Mouse (Mus musculus) A20 (cell line): Measurements from ENCODE around the gene Clrn1.

ENCODE experiments used
- DNase-seq: peaks from one replicate; pipeline ENCODE4 v3.0.0-alpha.2; 2011; ENCODE audit warnings: low read depth, low spot score

Gene Clrn1

DNA sequence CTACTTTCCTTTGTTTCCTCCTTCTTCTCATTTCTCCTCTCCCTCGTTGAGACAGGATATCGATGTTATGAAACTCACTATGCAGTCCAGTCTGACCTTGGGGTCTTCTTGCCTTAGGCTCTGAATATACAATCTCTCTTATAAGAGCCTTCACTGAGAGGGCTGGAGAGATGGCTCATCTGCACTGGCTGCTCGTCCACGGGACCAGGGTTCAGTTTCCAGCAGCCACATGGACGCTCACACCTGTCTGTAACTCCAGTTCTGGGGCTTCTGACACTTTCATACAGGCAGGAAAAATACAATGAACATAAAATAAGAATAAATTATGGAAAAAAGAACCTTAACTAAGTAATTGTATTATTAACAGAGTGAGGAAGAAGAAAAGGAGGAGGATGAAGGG is 53.6 kb downstream of the Clrn1 start:
- no peak for DNase-seq

DNA sequence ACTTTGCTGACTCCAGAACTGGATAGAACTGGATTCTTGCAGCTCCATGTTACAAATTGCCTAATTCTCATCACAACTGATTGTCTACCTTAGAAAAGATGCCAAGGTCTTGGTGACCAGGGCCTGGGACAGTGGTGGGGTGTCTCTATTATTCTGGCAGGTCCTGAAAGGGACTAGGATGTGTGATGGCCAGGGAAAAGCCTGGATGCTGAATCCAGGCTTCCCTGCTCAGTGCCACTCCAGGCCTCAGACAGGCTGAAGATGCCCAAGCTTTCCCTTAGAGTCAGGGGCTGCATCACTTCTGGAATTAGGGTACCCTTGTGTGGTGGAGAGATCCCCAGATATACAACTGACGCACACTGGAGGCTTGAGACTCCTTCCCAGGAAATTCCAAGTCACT is 55.2 kb downstream of the Clrn1 start:
- DNase-seq, result no peak

DNA sequence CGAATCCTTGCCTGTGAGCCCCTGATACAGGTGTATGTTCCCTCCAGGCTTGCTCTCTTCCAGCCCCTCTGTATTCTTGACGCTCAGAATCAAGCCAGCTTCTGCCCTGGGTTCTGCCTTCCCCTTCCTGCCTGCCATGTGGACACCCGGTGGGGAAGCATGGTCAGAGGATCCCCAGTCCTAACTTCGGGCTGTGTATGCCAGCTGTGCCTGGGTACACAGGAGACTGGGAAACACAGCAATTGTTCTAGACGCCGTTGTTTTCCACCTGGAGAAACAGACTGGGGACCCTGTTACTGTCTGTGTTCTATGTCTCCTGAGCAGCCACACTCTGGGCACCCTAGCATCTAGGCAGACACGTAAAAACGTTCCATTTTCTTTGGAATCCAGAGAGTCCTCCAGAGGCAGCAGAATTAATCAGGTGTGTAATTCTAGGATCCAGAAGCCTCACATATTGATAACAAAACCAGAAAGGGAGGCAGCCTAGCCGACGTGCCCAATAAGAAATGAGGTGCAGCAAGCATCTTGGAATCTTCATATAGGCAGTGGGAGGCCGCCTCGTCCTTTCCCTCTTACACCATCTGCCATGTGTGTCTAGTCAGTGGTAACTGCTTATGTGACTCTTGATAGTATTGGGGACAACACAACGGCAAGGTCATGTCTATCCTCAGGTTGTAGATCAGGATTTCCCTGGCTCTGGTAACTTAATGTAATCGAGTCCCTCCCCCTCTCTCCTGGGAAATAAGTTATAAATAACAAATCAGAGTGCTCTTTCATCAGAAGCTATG is 56.6 kb downstream of the Clrn1 start:
- no peak for DNase-seq

DNA sequence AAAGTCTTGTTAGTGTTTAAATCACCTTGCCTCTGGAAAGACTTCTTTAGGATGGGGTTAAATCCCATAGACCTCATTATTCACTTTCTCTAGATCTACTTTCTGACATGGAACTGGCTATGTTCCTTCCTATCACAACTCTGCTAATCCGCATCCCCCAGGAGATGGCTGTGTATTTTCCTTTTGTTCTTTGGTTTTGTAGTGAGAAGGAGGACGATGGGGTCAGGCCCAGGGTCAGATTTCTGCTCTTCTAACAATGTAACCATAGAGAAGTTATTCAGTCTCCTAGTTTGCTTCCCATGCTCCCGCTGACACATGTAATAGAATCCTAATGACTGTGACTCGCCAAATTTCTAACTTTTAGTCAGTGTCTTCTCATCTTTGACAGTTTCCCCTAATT is 58.9 kb downstream of the Clrn1 start:
- no peak for DNase-seq

DNA sequence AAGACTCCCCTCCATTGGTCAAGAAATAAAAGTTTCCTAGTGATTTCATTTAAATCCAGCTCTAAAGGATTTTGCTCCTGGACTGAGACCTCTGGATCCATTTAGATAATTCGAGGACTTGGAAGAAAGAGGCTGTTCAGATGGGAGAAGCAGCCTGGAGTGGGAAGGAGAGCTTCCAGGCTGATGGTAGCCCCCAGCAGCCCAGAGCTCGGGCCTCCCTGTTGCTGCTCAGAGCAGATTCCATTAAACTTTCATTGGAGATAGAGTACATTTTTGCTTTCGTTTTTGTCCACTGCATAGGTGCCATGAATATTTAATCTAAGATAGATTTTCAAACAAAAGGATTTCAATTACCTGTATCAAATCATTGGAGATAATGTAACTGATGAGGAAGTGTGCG is 62.9 kb downstream of the Clrn1 start, which contains the start of gene Mindy4b-ps:
Gene Mindy4b-ps (minus strand): TSS at position 101 of the 400 bp plus-strand sequence.
- DNase-seq, result no peak

DNA sequence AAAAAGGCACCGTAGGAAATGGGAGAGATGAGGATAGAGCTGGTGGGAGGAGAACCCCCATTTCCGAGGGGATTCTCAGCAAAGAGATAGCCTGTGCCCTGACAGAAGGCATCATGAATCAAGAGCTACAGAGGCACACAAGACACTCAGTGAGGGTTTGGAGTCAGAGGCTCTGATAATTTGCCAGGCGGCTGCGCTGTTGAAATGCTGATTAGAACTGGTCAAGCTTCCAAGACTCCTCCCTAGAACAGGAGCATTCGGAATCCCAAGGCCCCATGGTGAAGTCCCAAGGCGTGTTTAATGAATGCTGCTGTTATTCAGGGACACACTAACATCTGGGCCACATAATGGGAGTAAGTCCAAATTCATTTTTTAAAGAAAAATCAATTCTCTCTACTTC is 67.8 kb downstream of the Clrn1 start:
- no peak for DNase-seq

DNA sequence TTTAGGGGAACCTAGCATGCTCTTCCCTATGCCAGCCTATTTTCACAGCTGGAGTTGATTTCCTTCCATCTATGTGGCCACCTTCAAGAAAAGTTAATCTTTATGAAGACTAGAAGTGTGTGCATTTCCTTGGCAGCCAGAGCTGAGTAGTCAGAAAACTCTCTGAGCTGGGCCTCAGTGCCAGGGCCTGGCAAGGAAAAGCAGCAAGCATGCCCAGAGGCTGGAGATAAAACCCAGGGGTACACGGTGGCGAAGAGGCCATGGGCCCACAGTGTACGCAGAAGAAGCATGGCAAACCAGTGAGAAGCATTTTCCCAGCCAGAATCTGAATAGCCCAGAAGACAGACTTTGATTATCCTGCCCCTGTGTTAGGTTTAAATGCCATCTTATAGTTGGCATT is 70.9 kb downstream of the Clrn1 start:
- DNase-seq, result no peak

DNA sequence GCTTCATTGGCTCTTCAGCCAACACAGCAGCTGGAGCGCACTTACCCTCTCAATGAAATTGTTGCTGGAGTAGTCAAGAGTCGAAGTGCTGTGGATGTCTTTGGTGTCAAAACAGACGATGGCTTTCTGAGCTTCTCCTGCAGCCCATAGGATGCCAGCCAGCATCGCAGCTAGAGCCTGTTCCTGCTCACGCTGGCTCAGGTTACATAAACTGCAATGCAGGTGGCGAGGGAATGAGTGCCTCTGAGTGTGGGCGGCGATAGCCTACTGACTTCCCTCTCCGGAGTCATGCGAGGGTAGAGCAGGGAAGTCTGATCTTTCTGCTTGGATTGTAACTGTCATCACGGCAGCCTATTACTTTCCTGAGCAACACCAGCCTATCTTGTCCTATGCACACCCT is 74.8 kb downstream of the Clrn1 start:
- no peak for DNase-seq

DNA sequence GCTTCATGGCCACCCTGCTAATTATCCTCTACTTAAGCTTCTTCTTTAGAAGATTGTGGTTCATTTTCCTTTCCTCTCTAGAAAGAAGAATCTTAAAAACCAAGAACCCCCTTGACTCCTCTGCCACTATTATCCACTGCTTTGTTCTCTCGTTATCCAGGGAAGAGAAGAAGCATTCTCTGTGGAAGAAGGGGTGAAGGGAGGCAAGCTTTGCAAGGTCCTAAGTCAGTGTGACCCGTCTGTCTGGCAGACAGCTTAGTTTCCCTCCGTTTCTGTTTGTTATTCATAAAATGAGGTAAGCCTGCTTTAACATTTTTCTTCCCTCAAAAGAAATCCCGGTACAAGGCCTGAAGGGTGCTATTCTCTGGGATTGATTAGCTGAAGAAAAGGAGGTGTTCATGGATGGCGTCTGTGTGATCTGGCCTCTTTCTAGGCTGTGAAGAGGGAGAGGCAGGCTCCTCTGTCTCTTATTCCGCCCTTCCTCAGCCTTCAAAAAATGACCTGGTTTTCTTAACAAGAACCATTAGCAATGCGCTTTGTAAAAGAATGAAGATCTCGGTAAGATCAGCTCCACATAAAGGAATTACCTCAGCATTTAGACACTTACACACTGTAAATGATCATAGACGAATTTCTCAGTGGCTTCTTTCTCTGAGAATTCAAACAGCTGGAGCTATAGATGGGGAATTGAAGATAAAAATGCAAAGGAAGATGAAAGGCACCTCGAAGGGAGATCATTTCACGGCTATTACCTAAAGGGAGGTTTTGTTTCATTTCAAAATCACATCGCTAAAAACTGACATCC is 75.8 kb downstream of the Clrn1 start:
- no peak for DNase-seq

DNA sequence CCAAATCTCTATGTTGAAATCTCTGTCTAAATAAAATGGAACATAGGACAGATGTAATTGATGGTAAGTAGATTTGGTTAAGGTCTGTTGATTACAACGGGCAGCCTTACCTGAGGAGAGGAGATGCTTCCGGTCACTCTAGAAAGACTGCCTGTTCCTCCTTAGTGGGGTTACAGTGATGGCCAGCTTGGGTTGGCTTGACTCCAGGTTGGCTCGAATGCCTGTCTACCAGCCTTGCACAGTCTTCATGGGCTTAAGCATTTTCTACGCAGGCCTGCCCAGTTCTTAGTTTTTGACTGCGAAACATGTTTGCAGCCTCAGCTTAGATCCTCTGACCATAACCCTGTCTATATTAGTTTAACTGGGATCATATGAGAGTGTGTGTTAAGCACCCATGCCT is 76.5 kb downstream of the Clrn1 start:
- DNase-seq, result no peak

DNA sequence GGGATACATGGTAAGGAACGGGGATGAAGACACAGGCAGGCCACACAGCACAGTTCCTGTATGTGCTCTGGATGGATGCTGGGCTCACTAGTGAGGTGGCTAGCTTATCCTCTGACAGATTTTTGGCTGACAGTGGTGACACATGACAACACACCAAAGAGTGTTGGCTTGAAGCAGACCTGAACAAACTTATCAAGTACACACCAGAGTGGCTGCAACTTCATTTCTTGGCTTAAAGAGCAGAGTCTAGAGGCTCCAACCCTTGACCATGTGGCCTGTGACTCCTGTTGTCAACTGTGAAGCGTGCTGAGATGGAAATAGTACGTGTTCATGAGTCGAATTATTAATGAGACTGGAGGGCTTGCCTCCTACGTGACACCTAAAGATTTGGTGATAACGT is 80.4 kb downstream of the Clrn1 start:
- DNase-seq, result no peak

DNA sequence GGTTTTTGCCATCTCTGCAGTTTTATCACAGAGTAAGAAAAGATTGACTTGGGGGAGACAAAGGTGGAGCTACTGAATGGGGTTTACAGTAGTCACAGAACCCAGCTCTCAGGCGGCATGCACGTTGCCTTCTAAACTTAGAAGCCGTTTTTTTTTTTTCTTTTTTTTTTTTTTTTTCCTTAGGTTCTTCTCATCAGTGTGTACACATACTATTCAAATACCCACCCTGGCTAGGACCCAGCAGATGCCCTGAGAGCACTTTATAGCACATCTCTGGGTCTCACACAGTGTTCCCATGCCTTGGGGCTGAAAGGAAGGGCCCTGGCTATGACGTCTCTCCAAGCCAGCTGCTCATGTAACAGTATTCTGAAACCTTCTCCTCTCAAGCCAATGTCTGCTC is 86.5 kb downstream of the Clrn1 start:
- no peak for DNase-seq

DNA sequence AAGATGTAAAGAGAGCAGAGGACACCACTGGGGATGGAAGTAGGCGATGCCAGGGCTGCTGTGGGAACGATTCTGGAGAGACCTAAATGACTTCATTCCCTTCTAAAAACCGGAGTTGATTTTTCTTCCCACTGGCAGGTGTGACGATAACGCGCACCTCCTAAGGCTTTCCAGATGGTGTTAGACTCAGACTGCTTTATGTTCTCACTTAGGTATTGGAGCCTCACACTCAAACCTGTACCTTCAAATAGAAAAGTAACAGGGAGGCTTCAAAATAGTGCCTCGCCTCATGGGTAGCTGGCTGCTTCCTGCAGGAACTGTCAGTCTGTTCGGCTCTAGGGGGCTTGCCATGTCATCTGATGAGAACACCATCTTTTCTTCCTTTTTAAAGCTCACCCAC is 86.9 kb downstream of the Clrn1 start:
- DNase-seq, result no peak
